Mouse (Mus musculus) MEL (cell line): ENCODE data around the gene Dpp4. TPM values are rescaled to one million over a fixed set of nuclear protein-coding genes. Genes with fewer than 3 reads are reported as not detected.

Source experiments
- DNase-seq: peaks from one replicate; pipeline ENCODE4 v3.0.0; 2011; ENCODE audit warnings: low read depth, low spot score
- H3K27ac ChIP-seq: 2 replicates; pipeline ENCODE4 v1.5.1; 2012; ENCODE audit warnings: low read depth, mild to moderate bottlenecking, control low read depth, low read length, moderate library complexity; ENCODE audit not compliant: control insufficient read depth
- H3K27me3 ChIP-seq, 2 experiments: fragments of 150-350 bp in 1 of 2; sonication (generic) in 1 of 2; 2 replicates each; pipeline ENCODE4 v1.6.1; 2012; ENCODE audit warnings: low read length in 2 of 2, mild to moderate bottlenecking in 2 of 2, improper control_type of control experiment in 1 of 2, moderate library complexity in 1 of 2; ENCODE audit not compliant: insufficient read depth in 2 of 2, control insufficient read depth in 1 of 2
- H3K36me3 ChIP-seq, 2 experiments: 2 replicates each; pipeline ENCODE4 v1.6.1; 2012 to 2014; ENCODE audit warnings: low read length in 2 of 2, improper control_type of control experiment in 1 of 2, inconsistent platforms in 1 of 2, mild to moderate bottlenecking in 1 of 2; ENCODE audit not compliant: insufficient read depth in 2 of 2, control insufficient read depth in 1 of 2
- H3K4me1 ChIP-seq, 2 experiments: fragments of 150-350 bp in 1 of 2; sonication (generic) in 1 of 2; 2 replicates each; pipeline ENCODE4 v1.6.1; 2012; ENCODE audit warnings: low read length in 2 of 2, improper control_type of control experiment in 1 of 2, mild to moderate bottlenecking in 1 of 2; ENCODE audit not compliant: insufficient read depth in 2 of 2, control insufficient read depth in 1 of 2
- H3K4me3 ChIP-seq, 2 experiments: fragments of 150-350 bp in 1 of 2; sonication (generic) in 1 of 2; 2 replicates each; pipeline ENCODE4 v1.5.1; 2012; ENCODE audit warnings: low read depth in 2 of 2, low read length in 2 of 2, mild to moderate bottlenecking in 2 of 2, moderate library complexity in 2 of 2, control low read depth in 1 of 2, improper control_type of control experiment in 1 of 2; ENCODE audit not compliant: control insufficient read depth in 1 of 2, insufficient read depth in 1 of 2
- H3K79me2 ChIP-seq: 2 replicates; pipeline ENCODE4 v1.6.1; 2012; ENCODE audit warnings: mild to moderate bottlenecking, low read length, moderate library complexity; ENCODE audit not compliant: control insufficient read depth, poor library complexity, insufficient read depth
- H3K9ac ChIP-seq: 2 replicates; pipeline ENCODE4 v1.6.1; 2012; ENCODE audit warnings: low read depth, mild to moderate bottlenecking, control low read depth, low read length, moderate library complexity; ENCODE audit not compliant: control insufficient read depth, poor library complexity, severe bottlenecking
- H3K9me3 ChIP-seq: fragments of 150-350 bp; sonication (generic); replicated peaks from 2 replicates; pipeline ENCODE4 v1.6.1; 2012; ENCODE audit warnings: mild to moderate bottlenecking, low read length, improper control_type of control experiment, moderate library complexity; ENCODE audit not compliant: insufficient read depth
- CTCF ChIP-seq, 3 experiments: IDR thresholded peaks in 2 of 3; conservative IDR thresholded peaks in 1 of 3; 2 replicates each; pipeline ENCODE4 v1.5.1; 2011 to 2012; ENCODE audit warnings: low read length in 3 of 3, low read depth in 2 of 3, mild to moderate bottlenecking in 2 of 3, improper control_type of control experiment in 1 of 3, inconsistent platforms in 1 of 3, mixed read lengths in 1 of 3, moderate library complexity in 1 of 3; ENCODE audit not compliant: control insufficient read depth in 1 of 3, insufficient read depth in 1 of 3, poor library complexity in 1 of 3, severe bottlenecking in 1 of 3
- ELF1 ChIP-seq: IDR thresholded peaks from 2 replicates; pipeline ENCODE4 v1.6.1; 2014; ENCODE audit warnings: low read depth, mild to moderate bottlenecking, inconsistent platforms, low read length, improper control_type of control experiment, moderate library complexity
- EP300 ChIP-seq, 2 experiments: IDR thresholded peaks; 2 replicates each; pipeline ENCODE4 v1.6.1; 2011; ENCODE audit warnings: improper control_type of control experiment in 2 of 2, low read length in 2 of 2, low read depth in 1 of 2, mild to moderate bottlenecking in 1 of 2
- HCFC1 ChIP-seq: IDR thresholded peaks from 2 replicates; pipeline ENCODE4 v1.6.1; 2012; ENCODE audit warnings: low read depth, mild to moderate bottlenecking, inconsistent platforms, low read length, improper control_type of control experiment, moderate library complexity
- MEF2A ChIP-seq: IDR thresholded peaks from 2 replicates; pipeline ENCODE4 v1.6.1; 2014; ENCODE audit warnings: low read depth, mild to moderate bottlenecking, inconsistent platforms, low read length, improper control_type of control experiment; ENCODE audit not compliant: poor library complexity, insufficient replicate concordance, severe bottlenecking; ENCODE audit errors: extremely low read depth
- MYB ChIP-seq: IDR thresholded peaks from 2 replicates; pipeline ENCODE4 v1.6.1; 2011; ENCODE audit warnings: mild to moderate bottlenecking, low read depth, low read length, improper control_type of control experiment
- MYC ChIP-seq: IDR thresholded peaks from 2 replicates; pipeline ENCODE4 v1.6.1; 2011; ENCODE audit warnings: low read depth, mild to moderate bottlenecking, low read length, improper control_type of control experiment, moderate library complexity
- NELFE ChIP-seq: IDR thresholded peaks from 2 replicates; pipeline ENCODE4 v1.6.1; 2011; ENCODE audit warnings: low read depth, low read length, improper control_type of control experiment
- NRF1 ChIP-seq: IDR thresholded peaks from 2 replicates; pipeline ENCODE4 v1.6.1; 2014; ENCODE audit warnings: low read depth, mild to moderate bottlenecking, inconsistent platforms, low read length, improper control_type of control experiment, moderate library complexity; ENCODE audit not compliant: poor library complexity, insufficient read depth, severe bottlenecking
- POLR2AphosphoS5 ChIP-seq: IDR thresholded peaks from 2 replicates; pipeline ENCODE4 v1.6.1; 2012; ENCODE audit warnings: low read depth, borderline replicate concordance, mild to moderate bottlenecking, inconsistent platforms, low read length, moderate library complexity, mixed read lengths
- SMC3 ChIP-seq: IDR thresholded peaks from 2 replicates; pipeline ENCODE4 v1.6.1; 2011; ENCODE audit warnings: low read depth, low read length, improper control_type of control experiment
- TAL1 ChIP-seq: IDR thresholded peaks from 2 replicates; pipeline ENCODE4 v1.6.1; 2012; ENCODE audit warnings: mild to moderate bottlenecking, inconsistent platforms, low read length, moderate library complexity, mixed read lengths
- TCF12 ChIP-seq: IDR thresholded peaks from 2 replicates; pipeline ENCODE4 v1.6.1; 2014; ENCODE audit warnings: low read depth, mild to moderate bottlenecking, inconsistent platforms, low read length, improper control_type of control experiment, moderate library complexity
- ZC3H11A ChIP-seq: IDR thresholded peaks from 2 replicates; pipeline ENCODE4 v1.6.1; 2012; ENCODE audit warnings: low read depth, mild to moderate bottlenecking, inconsistent platforms, low read length, improper control_type of control experiment
- polyA plus RNA-seq, 2 experiments: library from polyadenylated mRNA; stranded (reverse) in 1 of 2; unstranded in 1 of 2; fragments of >175 nt in 1 of 2; fragments of >200 nt in 1 of 2; gene quantifications; 2 replicates each; pipeline versions ENCODE4 v1.2.1 to v1.2.4; 2012; ENCODE audit warnings: low replicate concordance in 2 of 2, low read depth in 1 of 2; ENCODE audit not compliant: insufficient read length in 2 of 2, insufficient read depth in 1 of 2, missing spikeins in 1 of 2
- total RNA-seq: library from RNA; depleted of rRNA; stranded (reverse); fragments of 300-350 nt; gene quantifications from 2 replicates; pipeline ENCODE4 v1.2.3, GENCODE M21; 2012

Dpp4 gene
- total and polyA plus RNA-seq, 3 experiments: 40.4 to 99.1 (median 64.1) TPM

- TF ChIP-seq EP300 (IDR thresholded peaks at IDR 0.05; ENCODE audit: low read depth in 1 of 2, low read length in 2 of 2): 0 out of 4 replicates have a peak, but pooled peaks of 1 of the 2 experiments have one; percentile 16
- TF ChIP-seq ELF1: no peak
- TF ChIP-seq SMC3: no peak
- no peaks in the 10 kb centered on the region for H3K79me2 ChIP-seq
Observed at GRCm38 (mm10) chr2:62420045-62420444, 8.0 kb upstream of the Dpp4 start.

GRCm38 (mm10) chr2:62417233-62417632 lies 5.2 kb upstream of the Dpp4 start:
- no peaks in the 10 kb centered on the region for H3K79me2 ChIP-seq
- H3K4me1 ChIP-seq: peaks cover 14 to 16% of the 10 kb centered on the region in 2 experiments
- H3K27ac ChIP-seq: no peak overlapping the region
- H3K36me3 ChIP-seq: peaks cover 0 to 14% of the 10 kb centered on the region in 2 experiments; a peak in 2 of 4 replicates
- no peak overlapping the region for H3K4me3 ChIP-seq
- no peaks in the 10 kb centered on the region for H3K9me3 ChIP-seq
- no peak for DNase-seq
- TF ChIP-seq MYB (no peak), MYC (no peak), MEF2A (no peak), CTCF (IDR thresholded peaks at IDR 0.05 in 2 of 3, conservative IDR thresholded peaks at IDR 0.05 in 1 of 3; ENCODE audit: control insufficient read depth in 1 of 3, insufficient read depth in 1 of 3, low read depth in 2 of 3, low read length in 3 of 3, poor library complexity in 1 of 3, severe bottlenecking in 1 of 3) (no peak), NELFE (no peak), TAL1 (no peak), NRF1 (no peak), TCF12 (no peak), HCFC1 (no peak), POLR2AphosphoS5 (no peak), ZC3H11A (no peak)
- no peak overlapping the region for H3K9ac ChIP-seq
- H3K27me3 ChIP-seq: no peaks in the 10 kb centered on the region

More at GRCm38 (mm10) chr2:62420045-62420444, 8.0 kb upstream of the Dpp4 start:
- peaks cover 11 to 20% of the 10 kb centered on the region in 2 experiments for H3K4me1 ChIP-seq
- H3K27ac ChIP-seq: no peak overlapping the region
- H3K9ac ChIP-seq: no peak overlapping the region
- H3K4me3 ChIP-seq: no peak overlapping the region
- no peaks in the 10 kb centered on the region for H3K27me3 ChIP-seq
- H3K36me3 ChIP-seq: peaks cover 0 to 22% of the 10 kb centered on the region in 2 experiments; a peak in 2 of 4 replicates
- no peaks in the 10 kb centered on the region for H3K9me3 ChIP-seq
- DNase-seq: no peak
